Mouse (Mus musculus): Measurements from ENCODE around the gene Bckdhb. TPM values are rescaled to one million over a fixed set of nuclear protein-coding genes. Genes with fewer than 3 reads are reported as not detected.
A peak's percentile ranks its signal among the peaks of the same experiment; 100 is the strongest.

Gene Bckdhb
- polyA plus RNA-seq (2012; rRNA removed), result 35.5 and 38.4 TPM in 2 replicates

GRCm38 (mm10) chr9:83924878-83925687 lies at the start of gene Bckdhb:
Gene Bckdhb (plus strand): TSS chr9:83925145.
- TF ChIP-seq CTCF (IDR thresholded peaks at IDR 0.05; ENCODE audit: extremely low read depth, insufficient read depth, low read length), result no peak
- TF ChIP-seq POLR2A (IDR thresholded peaks at IDR 0.05; ENCODE audit: extremely low read depth, insufficient read depth, low read length), result peak; percentile 59; the same call in 1 of the 2 replicates
- Histone ChIP-seq H3K4me3 (ENCODE audit: insufficient read depth, low read length) (peak within 1 kb of the TSS; percentile 79), H3K4me1 (ENCODE audit: control insufficient read depth, insufficient read depth, low read length) (peaks cover 1% of the 10 kb centered on the region; the same call in 1 of the 2 replicates), H3K27ac (ENCODE audit: insufficient read depth, low read length) (no peak within 1 kb of the TSS)

GRCm38 (mm10) chr9:83882191-83882590 lies 42.8 kb upstream of the Bckdhb start:
- Histone ChIP-seq H3K27ac (ENCODE audit: insufficient read depth, low read length) (no peak overlapping the region), H3K4me3 (ENCODE audit: insufficient read depth, low read length) (no peak overlapping the region), H3K4me1 (ENCODE audit: control insufficient read depth, insufficient read depth, low read length) (no peaks in the 10 kb centered on the region)
- TF ChIP-seq CTCF (IDR thresholded peaks at IDR 0.05; ENCODE audit: extremely low read depth, insufficient read depth, low read length), result no peak
- TF ChIP-seq POLR2A (IDR thresholded peaks at IDR 0.05; ENCODE audit: extremely low read depth, insufficient read depth, low read length), result no peak

- TF ChIP-seq CTCF (IDR thresholded peaks at IDR 0.05; ENCODE audit: extremely low read depth, insufficient read depth, low read length) (no peak), POLR2A (IDR thresholded peaks at IDR 0.05; ENCODE audit: extremely low read depth, insufficient read depth, low read length) (no peak)
Measured at GRCm38 (mm10) chr9:83886149-83886548, 38.8 kb upstream of the Bckdhb start.

GRCm38 (mm10) chr9:83888214-83888613 lies 36.7 kb upstream of the Bckdhb start:
- H3K4me3 ChIP-seq (ENCODE audit: insufficient read depth, low read length), result no peak overlapping the region
- H3K4me1 ChIP-seq (ENCODE audit: control insufficient read depth, insufficient read depth, low read length), result no peaks in the 10 kb centered on the region
- no peak overlapping the region for H3K27ac ChIP-seq (ENCODE audit: insufficient read depth, low read length)
- TF ChIP-seq POLR2A (IDR thresholded peaks at IDR 0.05; ENCODE audit: extremely low read depth, insufficient read depth, low read length), result no peak
- TF ChIP-seq CTCF (IDR thresholded peaks at IDR 0.05; ENCODE audit: extremely low read depth, insufficient read depth, low read length), result no peak

More at GRCm38 (mm10) chr9:83886149-83886548, 38.8 kb upstream of the Bckdhb start:
- H3K27ac ChIP-seq (ENCODE audit: insufficient read depth, low read length), result no peak overlapping the region
- no peak overlapping the region for H3K4me3 ChIP-seq (ENCODE audit: insufficient read depth, low read length)
- no peaks in the 10 kb centered on the region for H3K4me1 ChIP-seq (ENCODE audit: control insufficient read depth, insufficient read depth, low read length)

GRCm38 (mm10) chr9:83893073-83893472 lies 31.9 kb upstream of the Bckdhb start:
- no peak for TF ChIP-seq POLR2A (IDR thresholded peaks at IDR 0.05; ENCODE audit: extremely low read depth, insufficient read depth, low read length)
- TF ChIP-seq CTCF (IDR thresholded peaks at IDR 0.05; ENCODE audit: extremely low read depth, insufficient read depth, low read length), result no peak
- H3K4me1 ChIP-seq (ENCODE audit: control insufficient read depth, insufficient read depth, low read length), result no peaks in the 10 kb centered on the region
- no peak overlapping the region for H3K4me3 ChIP-seq (ENCODE audit: insufficient read depth, low read length)
- no peak overlapping the region for H3K27ac ChIP-seq (ENCODE audit: insufficient read depth, low read length)

GRCm38 (mm10) chr9:83893767-83894330 lies 31.1 kb upstream of the Bckdhb start:
- no peak overlapping the region for H3K27ac ChIP-seq (ENCODE audit: insufficient read depth, low read length)
- no peak for TF ChIP-seq POLR2A (IDR thresholded peaks at IDR 0.05; ENCODE audit: extremely low read depth, insufficient read depth, low read length)
- TF ChIP-seq CTCF (IDR thresholded peaks at IDR 0.05; ENCODE audit: extremely low read depth, insufficient read depth, low read length), result no peak
- H3K4me1 ChIP-seq (ENCODE audit: control insufficient read depth, insufficient read depth, low read length), result no peaks in the 10 kb centered on the region
- no peak overlapping the region for H3K4me3 ChIP-seq (ENCODE audit: insufficient read depth, low read length)

- Histone ChIP-seq H3K27ac (ENCODE audit: insufficient read depth, low read length) (no peak overlapping the region), H3K4me3 (ENCODE audit: insufficient read depth, low read length) (no peak overlapping the region), H3K4me1 (ENCODE audit: control insufficient read depth, insufficient read depth, low read length) (no peaks in the 10 kb centered on the region)
- TF ChIP-seq CTCF (IDR thresholded peaks at IDR 0.05; ENCODE audit: extremely low read depth, insufficient read depth, low read length), result no peak
- no peak for TF ChIP-seq POLR2A (IDR thresholded peaks at IDR 0.05; ENCODE audit: extremely low read depth, insufficient read depth, low read length)
Measured at GRCm38 (mm10) chr9:83902086-83902485, 22.9 kb upstream of the Bckdhb start.

- no peak overlapping the region for H3K27ac ChIP-seq (ENCODE audit: insufficient read depth, low read length)
- H3K4me3 ChIP-seq (ENCODE audit: insufficient read depth, low read length), result no peak overlapping the region
- H3K4me1 ChIP-seq (ENCODE audit: control insufficient read depth, insufficient read depth, low read length), result no peaks in the 10 kb centered on the region
- TF ChIP-seq CTCF (IDR thresholded peaks at IDR 0.05; ENCODE audit: extremely low read depth, insufficient read depth, low read length), result no peak
- TF ChIP-seq POLR2A (IDR thresholded peaks at IDR 0.05; ENCODE audit: extremely low read depth, insufficient read depth, low read length), result no peak
Measured at GRCm38 (mm10) chr9:83905820-83906219, 19.1 kb upstream of the Bckdhb start.

GRCm38 (mm10) chr9:83907017-83907416 lies 17.9 kb upstream of the Bckdhb start:
- TF ChIP-seq POLR2A (IDR thresholded peaks at IDR 0.05; ENCODE audit: extremely low read depth, insufficient read depth, low read length), result no peak
- no peak for TF ChIP-seq CTCF (IDR thresholded peaks at IDR 0.05; ENCODE audit: extremely low read depth, insufficient read depth, low read length)
- no peak overlapping the region for H3K27ac ChIP-seq (ENCODE audit: insufficient read depth, low read length)
- no peaks in the 10 kb centered on the region for H3K4me1 ChIP-seq (ENCODE audit: control insufficient read depth, insufficient read depth, low read length)
- H3K4me3 ChIP-seq (ENCODE audit: insufficient read depth, low read length), result no peak overlapping the region

- no peak overlapping the region for H3K27ac ChIP-seq (ENCODE audit: insufficient read depth, low read length)
- no peak overlapping the region for H3K4me3 ChIP-seq (ENCODE audit: insufficient read depth, low read length)
- TF ChIP-seq CTCF (IDR thresholded peaks at IDR 0.05; ENCODE audit: extremely low read depth, insufficient read depth, low read length) (no peak), POLR2A (IDR thresholded peaks at IDR 0.05; ENCODE audit: extremely low read depth, insufficient read depth, low read length) (no peak)
- H3K4me1 ChIP-seq (ENCODE audit: control insufficient read depth, insufficient read depth, low read length), result no peaks in the 10 kb centered on the region
Measured at GRCm38 (mm10) chr9:83909836-83910235, 15.1 kb upstream of the Bckdhb start.
